Mouse (Mus musculus) inflammation-experienced regulatory T-cells, adult 16 weeks (primary cell): ENCODE measurements around the gene Pwwp2a. TPM values are rescaled to one million over a fixed set of nuclear protein-coding genes. Genes with fewer than 3 reads are reported as not detected.

Source experiments
- polyA plus RNA-seq: library from polyadenylated mRNA; unstranded; fragments of 100-300 nt; shearing (Covaris generic); gene quantifications from one replicate; pipeline ENCODE4 v1.2.1, GENCODE M21; 2017

The Pwwp2a gene
- polyA plus RNA-seq, result 12.0 TPM

GRCm38 (mm10) chr11:43681472-43682414 lies at the start of gene Pwwp2a:
Pwwp2a (plus strand) TSS chr11:43681998.

GRCm38 (mm10) chr11:43747233-43748226 lies 65.7 kb downstream of the Pwwp2a start, which contains the start of gene Ttc1:
Ttc1 (minus strand) TSS chr11:43748008.

Other genes with a start within 250 kb of the Pwwp2a start
- gene Slu7, start 248.3 kb upstream of the Pwwp2a start, polyA plus RNA-seq, result 117 TPM
- not detected for gene C1qtnf2, start 207.7 kb upstream of the Pwwp2a start, polyA plus RNA-seq
- not detected for gene Ccnjl, start 153.2 kb upstream of the Pwwp2a start, polyA plus RNA-seq
- gene 4933415A04Rik, start 95.0 kb upstream of the Pwwp2a start, polyA plus RNA-seq, result not detected
- gene Fabp6, start 80.5 kb upstream of the Pwwp2a start, polyA plus RNA-seq, result not detected
- gene Ttc1, start 66.0 kb downstream of the Pwwp2a start, polyA plus RNA-seq, result 85.3 TPM
- not detected for gene Adra1b, start 219.2 kb downstream of the Pwwp2a start, polyA plus RNA-seq